Mouse (Mus musculus): ENCODE results near the gene Ivns1abp. TPM values are rescaled to one million over a fixed set of nuclear protein-coding genes. Genes with fewer than 3 reads are reported as not detected.
"Not testable (repeated sequence)": the region's sequence is repeated elsewhere in the genome, so short reads cannot be mapped to it uniquely, and the experiment has no call there.

The Ivns1abp gene
- 140 and 141 TPM in 2 replicates for polyA plus RNA-seq (2016; fragmentation: Nextera tagmentation; extraction: Ambion mirVana)

DNA sequence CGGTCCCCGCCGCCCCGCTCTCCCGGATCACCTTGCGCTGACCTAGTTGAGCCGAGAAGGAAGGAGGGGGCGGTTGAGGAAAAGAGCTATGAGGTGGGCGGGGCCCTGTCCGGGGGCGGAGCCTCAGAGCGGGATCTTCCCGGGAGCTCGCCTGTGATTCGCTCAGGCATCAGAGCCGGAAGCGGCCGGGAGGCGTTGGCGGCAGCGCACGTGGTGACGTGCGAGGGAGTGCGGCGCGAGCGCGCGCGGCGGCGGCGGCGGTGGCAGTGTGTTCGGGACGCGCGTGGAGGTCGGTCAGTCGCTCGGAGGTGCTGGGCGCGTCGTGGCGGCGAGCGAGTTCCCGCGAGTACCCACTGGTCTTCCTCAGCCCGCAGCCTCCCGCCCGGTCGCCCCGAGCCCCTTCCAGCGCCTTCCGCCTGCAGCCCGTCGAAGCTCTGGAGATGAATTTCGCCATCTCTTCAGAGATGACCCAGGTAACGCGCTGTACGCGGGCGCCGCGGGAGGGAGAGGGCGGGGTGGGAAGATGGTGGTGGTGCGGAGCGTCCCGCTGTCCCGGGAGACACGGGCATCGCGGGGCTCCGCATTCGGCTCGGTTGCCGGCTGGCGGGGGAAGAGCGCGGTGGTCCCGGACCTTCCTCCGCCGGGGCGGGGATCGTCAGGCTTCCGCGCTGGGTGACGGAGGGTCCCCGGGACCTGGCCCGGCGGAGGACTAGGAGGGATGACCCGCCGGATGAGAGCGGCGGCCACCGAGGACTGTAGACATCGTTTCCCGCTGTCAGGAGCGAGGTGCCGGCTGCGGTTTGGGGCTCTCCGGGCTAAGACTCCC, at the start of gene Ivns1abp:
TSS of gene Ivns1abp (plus strand) at position 195 of the 826 bp plus-strand sequence.
- Histone ChIP-seq H3K27ac (peak within 1 kb of the TSS; percentile 93), H3K4me3 (peak within 1 kb of the TSS; percentile 89), H3K4me1 (peaks cover 62% of the 10 kb centered on the region), H3K9ac (peak within 1 kb of the TSS; percentile 94), H3K36me3 (peaks cover 3% of the 10 kb centered on the region), H3K9me3 (replicated peaks) (no peaks in the 10 kb centered on the region), H3K27me3 (replicated peaks) (no peaks in the 10 kb centered on the region), H3K4me2 (peak within 1 kb of the TSS; percentile 100)
- WGBS (ENCODE audit: insufficient replicate concordance) = under 1% methylated on average over 101 of the region's 104 CpGs
- ATAC-seq = peak; percentile 87

DNA sequence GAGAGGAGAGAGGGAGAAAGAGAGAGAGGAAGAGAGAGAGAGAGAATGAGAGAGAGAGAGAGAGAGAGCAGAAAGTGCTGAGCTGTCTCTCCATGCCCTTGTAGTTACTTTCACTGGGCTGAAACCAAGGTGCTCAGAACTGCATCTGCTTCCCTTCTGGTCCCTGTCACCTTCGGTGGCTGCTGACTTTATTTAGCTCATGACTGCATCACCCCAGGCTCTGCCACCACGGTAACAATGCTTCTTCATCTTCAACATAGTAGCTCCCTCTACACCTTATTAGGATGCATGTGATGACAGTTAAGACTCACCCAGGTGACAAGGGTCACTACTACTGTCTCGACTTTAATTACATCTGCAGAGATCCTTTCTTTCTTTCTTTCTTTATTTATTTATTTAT, 48.8 kb upstream of the Ivns1abp start:
- WGBS (ENCODE audit: insufficient replicate concordance) = 51% methylated on average over 3 of the region's 3 CpGs
- H3K27me3 ChIP-seq (replicated peaks) = no peaks in the 10 kb centered on the region
- H3K9me3 ChIP-seq (replicated peaks) = no peaks in the 10 kb centered on the region
- no peak for ATAC-seq
- no peak overlapping the region for H3K9ac ChIP-seq
- H3K36me3 ChIP-seq = no peaks in the 10 kb centered on the region
- H3K4me1 ChIP-seq = no peaks in the 10 kb centered on the region
- H3K4me2 ChIP-seq = no peak overlapping the region
- no peak overlapping the region for H3K4me3 ChIP-seq
- no peak overlapping the region for H3K27ac ChIP-seq

DNA sequence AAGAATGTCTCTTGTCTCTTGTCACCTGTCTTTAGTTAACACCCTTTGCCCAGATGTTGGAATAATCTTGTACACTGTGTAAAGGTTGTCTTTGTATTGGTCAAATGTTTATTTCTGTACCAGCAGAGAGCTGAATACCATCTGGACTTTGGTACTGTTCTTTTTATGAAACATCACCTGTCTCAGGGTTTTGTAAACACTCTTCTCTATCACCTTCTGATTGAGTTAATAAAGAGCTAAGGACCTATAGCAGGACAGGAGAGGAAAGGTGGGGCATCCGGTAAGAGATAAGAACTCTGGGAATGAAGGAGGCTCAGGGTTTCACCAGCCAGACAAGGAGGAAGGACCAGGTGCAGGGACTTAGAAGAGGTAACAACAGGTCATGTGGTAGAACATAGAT, 47.7 kb upstream of the Ivns1abp start:
- no peak overlapping the region for H3K9ac ChIP-seq
- WGBS (ENCODE audit: insufficient replicate concordance) = 53% methylated on average over 1 of the region's 1 CpGs
- H3K36me3 ChIP-seq = no peaks in the 10 kb centered on the region
- no peak overlapping the region for H3K27ac ChIP-seq
- H3K9me3 ChIP-seq (replicated peaks) = no peaks in the 10 kb centered on the region
- H3K27me3 ChIP-seq (replicated peaks) = no peaks in the 10 kb centered on the region
- no peak overlapping the region for H3K4me2 ChIP-seq
- no peak overlapping the region for H3K4me3 ChIP-seq
- ATAC-seq = no peak
- no peaks in the 10 kb centered on the region for H3K4me1 ChIP-seq

DNA sequence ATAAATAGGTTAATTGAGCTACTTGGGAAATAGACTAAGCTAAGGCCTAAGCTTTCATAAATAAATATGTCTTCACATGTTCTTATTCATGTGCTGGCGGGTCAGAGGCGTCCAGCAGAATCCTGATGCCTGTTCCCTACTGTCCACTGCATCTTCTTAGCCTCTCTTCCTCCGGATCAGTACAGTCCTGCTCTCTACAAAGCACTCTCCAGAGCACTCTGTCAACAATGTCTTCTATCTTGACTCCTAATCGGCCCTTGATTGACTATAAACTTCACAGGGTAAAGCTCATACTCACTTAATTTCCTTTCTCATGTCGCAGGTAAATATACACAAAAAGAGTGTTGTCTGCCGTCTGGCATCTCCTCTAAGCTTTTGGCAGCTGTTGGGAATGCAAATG, 47.3 kb upstream of the Ivns1abp start:
- 62% methylated on average over 6 of the region's 6 CpGs for WGBS (ENCODE audit: insufficient replicate concordance)

DNA sequence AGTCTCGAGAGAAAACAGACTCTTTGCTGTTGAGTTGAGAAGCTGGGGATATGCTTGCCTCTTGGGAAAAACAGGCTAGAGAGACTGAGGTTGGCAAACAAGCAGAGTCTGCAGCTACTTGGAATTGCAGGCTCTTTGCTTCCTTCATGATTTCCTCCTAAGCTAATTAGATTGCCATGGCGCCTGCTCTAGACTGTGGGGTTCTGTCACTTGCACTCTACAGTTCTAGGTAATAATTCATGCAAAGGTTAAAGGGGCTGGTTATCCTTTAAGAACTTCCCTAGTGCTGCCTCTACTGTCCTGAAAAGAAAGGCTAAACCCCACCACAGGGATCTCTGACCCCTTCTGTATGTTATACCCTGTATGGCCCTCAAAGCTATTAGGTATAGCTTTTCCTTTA, 46.7 kb upstream of the Ivns1abp start:
- no peaks in the 10 kb centered on the region for H3K36me3 ChIP-seq
- H3K27ac ChIP-seq = no peak overlapping the region
- H3K4me2 ChIP-seq = no peak overlapping the region
- no peak for ATAC-seq
- no peak overlapping the region for H3K9ac ChIP-seq
- H3K27me3 ChIP-seq (replicated peaks) = no peaks in the 10 kb centered on the region
- 61% methylated on average over 2 of the region's 2 CpGs for whole genome bisulfite sequencing (ENCODE audit: insufficient replicate concordance)
- no peaks in the 10 kb centered on the region for H3K4me1 ChIP-seq
- H3K9me3 ChIP-seq (replicated peaks) = no peaks in the 10 kb centered on the region
- no peak overlapping the region for H3K4me3 ChIP-seq

More for the DNA sequence above, 47.3 kb upstream of the Ivns1abp start:
- H3K27ac ChIP-seq = no peak overlapping the region
- H3K9ac ChIP-seq = no peak overlapping the region
- no peaks in the 10 kb centered on the region for H3K36me3 ChIP-seq
- no peak overlapping the region for H3K4me3 ChIP-seq
- no peak for ATAC-seq
- no peaks in the 10 kb centered on the region for H3K27me3 ChIP-seq (replicated peaks)
- H3K4me1 ChIP-seq = no peaks in the 10 kb centered on the region
- no peak overlapping the region for H3K4me2 ChIP-seq
- no peaks in the 10 kb centered on the region for H3K9me3 ChIP-seq (replicated peaks)

DNA sequence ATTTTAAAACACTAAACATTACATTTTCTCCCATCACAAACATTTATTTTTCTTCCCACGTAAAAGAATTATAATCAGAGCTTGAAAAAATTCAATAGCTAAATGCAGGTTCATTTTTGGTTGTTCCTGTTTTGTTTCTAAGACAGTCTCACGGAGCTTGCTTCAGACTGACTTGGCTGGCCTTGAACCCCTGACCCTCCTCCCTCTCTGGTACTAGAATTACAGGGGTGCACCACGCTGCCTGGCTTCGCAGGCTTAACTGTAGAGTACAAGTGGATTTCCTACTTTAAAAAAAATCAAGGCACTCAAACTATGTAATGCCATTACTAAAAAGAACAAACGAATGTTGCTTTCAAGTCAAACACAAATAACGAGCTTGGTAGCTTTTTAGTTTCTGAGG, 42.8 kb upstream of the Ivns1abp start:
- no peak overlapping the region for H3K4me3 ChIP-seq
- no peak overlapping the region for H3K4me2 ChIP-seq
- H3K9ac ChIP-seq = no peak overlapping the region
- H3K27me3 ChIP-seq (replicated peaks) = no peaks in the 10 kb centered on the region
- H3K9me3 ChIP-seq (replicated peaks) = no peaks in the 10 kb centered on the region
- H3K36me3 ChIP-seq = no peaks in the 10 kb centered on the region
- no peak for ATAC-seq
- H3K27ac ChIP-seq = no peak overlapping the region
- H3K4me1 ChIP-seq = peaks cover 6% of the 10 kb centered on the region; the same call in 1 of the 2 replicates
- 70% methylated on average over 6 of the region's 6 CpGs for WGBS (ENCODE audit: insufficient replicate concordance)

DNA sequence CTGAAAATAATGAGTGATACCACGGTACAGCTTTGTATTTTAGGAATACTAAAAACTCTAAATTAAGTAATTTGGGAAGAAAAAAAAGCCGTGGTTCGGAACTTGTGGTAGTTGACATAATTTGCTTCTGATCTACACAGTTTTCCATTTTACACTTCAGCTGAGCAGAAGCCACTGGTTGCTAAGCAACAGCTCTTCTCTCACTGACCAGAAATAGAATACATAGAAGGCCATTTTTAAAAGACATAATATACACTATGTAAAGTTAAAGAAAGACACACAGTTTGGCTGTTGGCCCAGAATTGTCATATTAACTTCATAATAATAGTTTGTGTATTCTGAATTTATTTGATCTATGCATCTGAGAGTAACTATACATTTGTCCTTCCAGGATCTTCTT, 42.4 kb upstream of the Ivns1abp start:
- Histone ChIP-seq H3K4me2 (no peak overlapping the region), H3K4me3 (no peak overlapping the region), H3K9ac (no peak overlapping the region), H3K4me1 (peaks cover 6% of the 10 kb centered on the region; the same call in 1 of the 2 replicates), H3K27ac (no peak overlapping the region), H3K36me3 (no peaks in the 10 kb centered on the region), H3K9me3 (replicated peaks) (no peaks in the 10 kb centered on the region), H3K27me3 (replicated peaks) (no peaks in the 10 kb centered on the region)
- ATAC-seq = no peak
- 60% methylated on average over 3 of the region's 3 CpGs for WGBS (ENCODE audit: insufficient replicate concordance)

DNA sequence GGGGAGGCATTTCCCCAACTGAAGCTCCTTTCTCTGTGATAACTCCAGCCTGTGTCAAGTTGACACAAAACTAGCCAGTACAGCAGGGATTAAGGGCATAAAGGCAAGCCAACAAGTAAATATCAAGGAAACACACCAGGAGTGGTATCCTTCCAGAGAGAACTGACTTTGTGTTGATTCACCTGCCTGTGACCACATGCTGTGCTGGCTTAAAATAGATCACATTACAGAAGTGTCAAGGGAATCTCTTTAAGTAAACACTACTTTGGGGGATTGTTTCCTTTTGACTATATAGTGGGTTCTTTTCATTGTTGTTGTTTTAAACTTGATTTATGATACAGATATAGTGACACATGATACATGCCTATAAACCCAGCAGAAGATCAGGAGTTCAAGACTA, 41.0 kb upstream of the Ivns1abp start:
- H3K4me1 ChIP-seq = peaks cover 6% of the 10 kb centered on the region; the same call in 1 of the 2 replicates
- no peak overlapping the region for H3K4me3 ChIP-seq
- no peak overlapping the region for H3K27ac ChIP-seq
- H3K9ac ChIP-seq = no peak overlapping the region
- no peaks in the 10 kb centered on the region for H3K36me3 ChIP-seq
- H3K4me2 ChIP-seq = no peak overlapping the region
- H3K9me3 ChIP-seq (replicated peaks) = no peaks in the 10 kb centered on the region
- no peak for ATAC-seq
- no peaks in the 10 kb centered on the region for H3K27me3 ChIP-seq (replicated peaks)

DNA sequence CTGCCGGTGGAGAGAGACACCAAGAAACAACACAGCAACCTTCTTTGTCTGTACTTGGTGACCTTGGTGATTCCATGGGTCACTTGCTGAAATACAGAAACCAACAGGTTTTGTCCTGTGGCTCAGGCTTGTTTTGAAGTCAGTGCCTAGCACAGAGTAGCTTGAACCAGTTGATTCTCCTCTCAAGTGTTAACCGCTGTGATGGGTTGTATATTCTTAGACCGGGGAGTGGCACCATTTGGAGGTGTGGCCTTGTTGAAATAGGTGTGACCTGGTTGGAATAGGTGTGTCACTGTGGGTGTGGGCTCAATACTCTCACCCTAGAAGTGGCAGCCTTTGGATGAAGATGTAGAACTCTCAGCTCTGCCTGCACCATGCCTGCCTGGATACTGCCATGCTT, 39.3 kb upstream of the Ivns1abp start:
- H3K4me3 ChIP-seq; H3K9me3 ChIP-seq (replicated peaks); H3K4me1 ChIP-seq; H3K9ac ChIP-seq; H3K27me3 ChIP-seq (replicated peaks); H3K36me3 ChIP-seq; ATAC-seq; H3K4me2 ChIP-seq; H3K27ac ChIP-seq: not testable (repeated sequence)
- 82% methylated on average over 3 of the region's 3 CpGs for WGBS (ENCODE audit: insufficient replicate concordance)

DNA sequence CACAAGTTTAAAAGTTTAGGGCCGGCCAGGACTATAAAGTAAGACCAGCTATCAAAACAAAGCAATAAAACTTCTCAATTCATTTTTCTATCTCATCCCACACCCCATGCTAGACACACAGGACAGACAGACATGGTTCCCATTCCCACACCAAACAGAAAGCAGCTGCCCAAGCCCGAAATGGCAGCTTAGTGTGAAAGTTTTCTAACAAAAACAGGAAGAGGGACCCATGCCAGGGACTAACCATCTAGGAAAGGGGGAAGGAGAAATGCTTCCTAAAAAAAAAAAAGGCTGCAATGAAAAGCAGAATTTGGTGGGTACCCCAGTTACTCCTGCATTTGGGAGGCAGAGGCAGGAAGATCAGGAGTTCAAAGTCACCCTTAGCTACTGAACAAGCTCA, 37.2 kb upstream of the Ivns1abp start:
- peaks cover 6% of the 10 kb centered on the region; the same call in 1 of the 2 replicates for H3K4me1 ChIP-seq
- no peak overlapping the region for H3K9ac ChIP-seq
- no peaks in the 10 kb centered on the region for H3K9me3 ChIP-seq (replicated peaks)
- 56% methylated on average over 2 of the region's 2 CpGs for WGBS (ENCODE audit: insufficient replicate concordance)
- no peaks in the 10 kb centered on the region for H3K36me3 ChIP-seq
- H3K4me3 ChIP-seq = no peak overlapping the region
- no peak for ATAC-seq
- no peak overlapping the region for H3K27ac ChIP-seq
- H3K4me2 ChIP-seq = no peak overlapping the region
- H3K27me3 ChIP-seq (replicated peaks) = no peaks in the 10 kb centered on the region

DNA sequence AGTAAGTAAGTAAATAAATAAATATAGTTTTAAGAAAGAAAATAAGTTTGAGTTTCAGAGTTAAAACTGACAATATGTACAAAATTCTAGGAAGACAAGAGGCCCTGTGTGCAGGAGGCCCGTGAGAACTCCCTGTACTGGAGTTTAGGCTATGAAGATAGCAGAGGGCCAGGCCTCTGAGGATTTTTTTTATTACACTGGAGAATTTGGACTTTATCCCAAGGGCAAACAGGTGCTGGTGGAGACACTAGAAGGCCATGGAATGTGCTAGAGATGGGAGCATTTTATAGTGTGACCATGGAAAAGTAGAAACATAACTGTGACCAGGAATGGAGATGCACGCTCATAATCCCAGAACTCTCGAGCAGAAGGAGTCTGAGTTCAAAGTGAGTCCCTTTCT, 36.5 kb upstream of the Ivns1abp start:
- no peaks in the 10 kb centered on the region for H3K36me3 ChIP-seq
- H3K9ac ChIP-seq = no peak overlapping the region
- no peak for ATAC-seq
- no peak overlapping the region for H3K4me3 ChIP-seq
- no peak overlapping the region for H3K4me2 ChIP-seq
- H3K4me1 ChIP-seq = peaks cover 6% of the 10 kb centered on the region; the same call in 1 of the 2 replicates
- no peaks in the 10 kb centered on the region for H3K9me3 ChIP-seq (replicated peaks)
- H3K27me3 ChIP-seq (replicated peaks) = no peaks in the 10 kb centered on the region
- H3K27ac ChIP-seq = no peak overlapping the region
- 67% methylated on average over 3 of the region's 3 CpGs for WGBS (ENCODE audit: insufficient replicate concordance)

DNA sequence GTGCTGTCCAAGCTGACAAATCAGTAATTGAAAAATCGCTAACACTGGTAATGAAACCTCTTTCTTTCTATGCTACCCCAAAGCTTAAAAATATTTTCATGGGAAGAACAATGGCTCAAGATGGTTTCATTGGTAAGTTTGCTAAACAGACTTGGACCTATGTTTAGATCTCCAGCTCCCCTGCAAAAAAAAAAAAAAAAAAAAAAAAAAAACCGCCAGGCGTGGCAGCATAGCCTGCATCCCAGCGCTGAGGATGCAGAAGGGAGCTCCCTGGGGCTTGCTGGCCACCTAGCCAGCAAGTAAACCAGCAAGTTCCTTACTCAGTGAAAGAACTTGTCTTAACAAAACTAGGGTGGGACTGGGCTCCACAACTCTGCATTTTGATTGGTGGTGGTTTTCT, 35.8 kb upstream of the Ivns1abp start:
- no peaks in the 10 kb centered on the region for H3K9me3 ChIP-seq (replicated peaks)
- H3K9ac ChIP-seq = no peak overlapping the region
- no peak overlapping the region for H3K27ac ChIP-seq
- no peak overlapping the region for H3K4me3 ChIP-seq
- ATAC-seq = no peak
- no peak overlapping the region for H3K4me2 ChIP-seq
- peaks cover 6% of the 10 kb centered on the region; the same call in 1 of the 2 replicates for H3K4me1 ChIP-seq
- no peaks in the 10 kb centered on the region for H3K36me3 ChIP-seq
- H3K27me3 ChIP-seq (replicated peaks) = no peaks in the 10 kb centered on the region
- WGBS (ENCODE audit: insufficient replicate concordance) = 57% methylated on average over 4 of the region's 4 CpGs

DNA sequence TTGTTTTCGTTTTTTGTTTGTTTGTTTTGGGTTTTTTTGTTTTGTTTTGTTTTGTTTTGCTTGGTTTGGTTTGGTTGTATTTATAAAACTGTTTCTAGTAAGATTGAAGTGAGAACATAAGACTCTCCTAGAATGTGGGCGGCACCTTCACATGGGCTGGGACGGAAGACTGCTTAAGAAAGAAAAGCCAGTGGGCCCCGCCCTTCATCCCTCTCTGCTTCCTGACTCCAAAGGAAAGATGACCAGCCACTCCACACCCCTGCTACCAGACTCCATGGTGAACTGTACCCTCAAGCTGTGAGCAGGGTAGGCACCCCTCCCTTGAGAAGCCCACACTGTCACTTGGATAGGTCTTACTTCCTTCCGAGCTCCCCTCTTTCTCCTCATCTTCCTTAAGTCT, 33.8 kb upstream of the Ivns1abp start:
- no peak for ATAC-seq
- no peak overlapping the region for H3K27ac ChIP-seq
- no peaks in the 10 kb centered on the region; the same call in 1 of the 2 replicates for H3K4me1 ChIP-seq
- H3K9me3 ChIP-seq (replicated peaks) = no peaks in the 10 kb centered on the region
- H3K36me3 ChIP-seq = no peaks in the 10 kb centered on the region
- H3K4me2 ChIP-seq = no peak overlapping the region
- H3K4me3 ChIP-seq = no peak overlapping the region
- no peak overlapping the region for H3K9ac ChIP-seq
- 65% methylated on average over 5 of the region's 5 CpGs for WGBS (ENCODE audit: insufficient replicate concordance)
- H3K27me3 ChIP-seq (replicated peaks) = no peaks in the 10 kb centered on the region
